Mouse (Mus musculus) bone marrow macrophage, adult 2 months (primary cell): ENCODE data around the gene Snapc5.

Source experiments
- CTCF ChIP-seq: IDR thresholded peaks from 2 replicates; pipeline ENCODE4 v1.5.1; 2012; ENCODE audit warnings: low read depth, mild to moderate bottlenecking, low read length, moderate library complexity
- POLR2A ChIP-seq: IDR thresholded peaks from 2 replicates; pipeline ENCODE4 v1.6.1; 2012; ENCODE audit warnings: mild to moderate bottlenecking, low read depth, low read length, borderline replicate concordance

- TF ChIP-seq POLR2A (no peak), CTCF (no peak)
Observed at GRCm38 (mm10) chr9:64216641-64217040, 37.6 kb downstream of the Snapc5 start.
